Mouse (Mus musculus): ENCODE measurements around the gene Slc39a3.
"Not testable (repeated sequence)": the region's sequence is repeated elsewhere in the genome, so short reads cannot be mapped to it uniquely, and the experiment has no call there.

DNA sequence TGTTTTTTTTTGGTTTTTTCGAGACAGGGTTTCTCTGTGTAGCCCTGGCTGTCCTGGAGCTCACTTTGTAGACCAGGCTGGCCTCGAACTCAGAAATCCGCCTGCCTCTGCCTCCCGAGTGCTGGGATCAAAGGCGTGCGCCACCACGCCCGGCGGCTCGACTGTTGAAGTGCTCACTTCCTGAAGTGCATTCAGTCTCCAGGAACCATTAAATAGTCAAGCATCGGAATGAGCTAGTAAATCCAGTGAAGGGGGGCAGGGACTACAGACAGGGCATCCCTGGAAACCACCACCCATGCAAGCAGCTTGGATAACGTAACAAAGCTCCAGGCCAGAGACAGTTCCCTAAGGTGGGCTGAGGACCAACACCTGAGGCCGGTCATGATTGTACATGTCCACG lies 8.0 kb upstream of the Slc39a3 start:
- not testable (repeated sequence) for TF ChIP-seq CTCF, POLR2A (IDR thresholded peaks at IDR 0.05; ENCODE audit: insufficient read depth, low read depth, low read length)

Measured in olfactory bulb, adult 2 months (tissue).